Mouse (Mus musculus) olfactory bulb, adult 2 months (tissue): ENCODE measurements around the gene Snrnp40.

Experiments
- CTCF ChIP-seq: fragments of 200-500 bp; IDR thresholded peaks from 2 replicates; pipeline ENCODE4 v1.5.1; 2012; ENCODE audit warnings: low read depth, mild to moderate bottlenecking, low read length, moderate library complexity; ENCODE audit not compliant: insufficient read depth
- POLR2A ChIP-seq: fragments of 200-500 bp; IDR thresholded peaks from 2 replicates; pipeline ENCODE4 v1.6.1; 2012; ENCODE audit warnings: mild to moderate bottlenecking, low read depth, low read length, moderate library complexity; ENCODE audit not compliant: insufficient read depth

DNA sequence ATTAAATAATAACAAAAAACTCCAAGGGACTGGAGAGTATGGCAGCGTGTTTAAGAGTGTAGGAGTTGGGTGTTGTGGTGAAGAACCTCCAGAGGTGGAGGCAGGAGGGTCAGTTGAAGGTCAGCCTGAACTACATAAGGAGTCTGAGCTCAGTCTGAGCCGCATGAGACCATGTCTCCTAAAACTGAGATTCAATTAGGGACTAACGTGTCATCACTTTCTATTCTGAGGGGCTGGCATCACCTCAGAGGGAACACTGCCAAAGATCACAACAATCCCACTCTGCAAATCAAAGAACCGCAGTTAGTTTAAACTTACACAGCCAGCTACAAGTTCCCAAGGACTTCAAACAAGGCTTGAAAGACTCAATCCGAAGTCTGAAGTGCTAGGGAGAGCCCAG is 36.3 kb upstream of the Snrnp40 start:
- TF ChIP-seq POLR2A (no peak), CTCF (no peak)
